Mouse (Mus musculus) neutrophil, adult 5-6 weeks (primary cell): Measurements from ENCODE around the gene Bmpr1a. TPM values are rescaled to one million over a fixed set of nuclear protein-coding genes. Genes with fewer than 3 reads are reported as not detected.

Experiments used
- ATAC-seq: fragments of 151-379, 151-347 bp; 2 replicates; pipeline ENCODE4 v1.8.0; 2017; ENCODE audit warnings: mild to moderate bottlenecking, moderate TSS enrichment; ENCODE audit not compliant: insufficient number of reproducible peaks, poor library complexity, low FRiP score, severe bottlenecking; ENCODE audit errors: extremely low read depth
- total RNA-seq: library from RNA; stranded (forward); fragments of 200-1000 nt; gene quantifications from 2 replicates; pipeline ENCODE4 v1.2.3, GENCODE M21; 2017

Bmpr1a gene
- total RNA-seq, 1 experiment from 2014 or later = 5.9 TPM

DNA sequence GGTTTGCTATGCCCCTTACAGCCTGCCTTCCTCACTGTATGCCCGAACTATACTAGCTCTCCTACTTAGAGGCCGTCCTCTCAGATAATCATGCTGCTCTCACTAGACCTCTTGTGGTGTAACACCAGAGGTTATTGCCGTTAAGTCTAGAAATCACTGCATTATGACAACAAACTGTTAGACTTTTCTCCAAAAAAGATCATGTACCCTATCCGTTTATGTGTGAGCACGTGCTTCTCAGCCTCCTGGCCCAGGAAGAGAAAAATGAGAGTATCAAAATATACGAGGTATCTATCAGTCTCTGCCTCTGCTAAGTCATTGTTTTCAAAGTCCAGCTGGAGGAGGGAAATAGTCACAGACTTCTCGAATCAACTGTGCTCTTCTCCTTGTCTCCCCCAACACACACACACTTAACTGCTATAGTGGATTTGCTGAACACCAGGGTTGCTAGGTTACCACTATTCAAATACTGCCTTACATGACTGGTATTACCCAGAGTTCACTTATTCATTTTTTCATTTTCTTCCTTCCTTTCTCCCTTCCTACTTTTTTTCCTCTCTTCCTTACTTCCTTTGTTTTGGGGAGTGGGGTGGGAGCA, 5.8 kb upstream of the Bmpr1a start:
- ATAC-seq = no peak

DNA sequence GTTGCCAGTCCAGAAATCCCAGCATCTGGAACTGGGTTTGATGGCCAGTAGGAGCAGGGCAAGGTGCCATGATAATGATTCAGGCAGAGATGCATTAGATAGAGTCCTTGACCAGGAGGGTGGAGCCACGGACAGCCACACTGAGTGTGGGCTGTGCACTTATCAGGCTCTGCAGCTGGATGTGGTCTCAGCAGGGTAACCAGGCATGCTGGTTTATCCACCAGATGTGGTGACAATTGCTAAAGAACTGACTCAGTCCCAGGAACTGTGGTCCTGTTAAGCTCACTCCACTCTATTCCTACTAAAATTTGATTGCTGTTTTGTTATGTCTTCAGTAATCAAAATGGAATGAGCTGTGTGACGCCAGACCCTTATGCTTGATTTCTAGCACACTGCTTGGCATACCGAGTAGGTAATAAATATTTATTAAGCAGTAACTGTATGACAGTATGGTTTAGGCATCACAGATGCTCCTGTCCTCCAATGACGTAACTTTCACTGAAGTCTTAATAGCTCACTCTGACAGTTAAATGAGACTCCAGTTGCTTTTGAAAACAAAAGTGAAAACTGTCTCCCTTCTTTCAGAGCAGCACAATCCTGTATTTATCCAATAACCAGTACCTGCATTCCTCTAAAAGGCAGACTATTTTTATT, 5.2 kb upstream of the Bmpr1a start:
- ATAC-seq = no peak

GRCm38 (mm10) chr14:34505309-34505708, 2.2 kb upstream of the Bmpr1a start:
- ATAC-seq = no peak

- no peak for ATAC-seq
These were observed 1.2 kb upstream of the Bmpr1a start for GRCm38 (mm10) chr14:34504377-34504776.

DNA sequence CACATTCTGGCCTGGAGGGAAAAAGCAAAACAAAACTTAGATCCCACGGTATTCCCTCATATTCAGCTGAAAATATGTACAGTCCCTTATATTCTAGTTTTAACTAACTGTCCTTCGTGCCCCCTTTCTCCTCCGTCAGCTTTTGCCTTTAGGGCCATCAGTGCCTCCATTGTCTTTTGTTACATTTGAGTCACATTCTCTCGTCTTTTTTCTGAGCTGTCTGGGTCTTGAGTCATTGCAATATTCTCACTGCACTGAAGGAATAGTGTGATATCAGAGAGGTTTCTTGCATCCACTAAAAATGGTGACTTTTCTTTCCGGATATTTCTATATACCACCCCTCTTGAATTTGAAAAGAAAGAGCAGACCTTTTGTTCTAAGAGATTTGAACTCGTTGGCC, 618 bp upstream of the Bmpr1a start:
- ATAC-seq = no peak

DNA sequence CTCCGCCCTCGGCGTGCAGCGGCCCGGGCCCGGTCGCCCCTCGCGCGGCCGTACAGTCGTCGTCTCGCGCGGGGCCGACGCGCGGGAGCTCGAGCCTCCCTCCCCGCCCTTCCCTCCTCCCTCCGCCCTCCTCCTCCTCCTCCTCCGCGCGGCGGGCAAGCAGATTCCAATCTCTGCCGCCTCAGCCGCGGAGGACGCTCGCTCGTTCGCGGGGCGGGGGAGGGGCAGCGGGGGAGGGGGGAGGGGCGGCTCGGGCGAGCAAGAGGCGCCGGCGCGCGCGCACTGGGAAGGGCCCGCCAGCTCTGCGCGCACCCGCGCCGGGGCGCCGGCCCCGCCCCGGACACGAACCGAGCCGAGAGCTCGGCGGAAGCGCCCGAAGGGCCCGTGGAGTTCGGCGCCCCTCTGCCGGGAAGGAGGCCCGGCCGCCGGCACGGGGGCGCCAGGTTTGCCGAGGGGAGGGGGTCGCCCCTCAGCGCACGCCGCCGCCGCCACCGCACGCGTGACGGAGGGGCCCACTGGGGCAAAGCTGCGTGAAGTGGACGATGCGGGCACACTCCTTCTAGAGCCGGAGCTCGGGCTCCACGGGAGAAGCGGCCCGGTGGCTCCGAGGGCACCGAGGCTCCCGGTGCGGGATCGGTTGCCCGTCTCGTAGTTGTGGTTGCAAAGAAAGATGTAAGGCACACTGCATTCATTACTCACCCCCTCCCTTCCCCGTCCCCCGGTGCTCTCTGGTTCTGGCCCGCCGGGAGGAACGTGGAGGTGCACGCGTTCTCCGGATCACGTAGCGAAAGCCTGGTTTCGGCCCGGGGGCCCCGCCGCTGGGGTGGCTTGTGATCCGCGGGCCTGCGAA, 441 bp downstream of the Bmpr1a start:
- ATAC-seq = peak; percentile 49

- no peak for ATAC-seq
These were observed 1.2 kb downstream of the Bmpr1a start for GRCm38 (mm10) chr14:34501804-34502474.

GRCm38 (mm10) chr14:34501447-34501803, 1.7 kb downstream of the Bmpr1a start:
- ATAC-seq = no peak

GRCm38 (mm10) chr14:34500309-34500708, 2.8 kb downstream of the Bmpr1a start:
- no peak for ATAC-seq

DNA sequence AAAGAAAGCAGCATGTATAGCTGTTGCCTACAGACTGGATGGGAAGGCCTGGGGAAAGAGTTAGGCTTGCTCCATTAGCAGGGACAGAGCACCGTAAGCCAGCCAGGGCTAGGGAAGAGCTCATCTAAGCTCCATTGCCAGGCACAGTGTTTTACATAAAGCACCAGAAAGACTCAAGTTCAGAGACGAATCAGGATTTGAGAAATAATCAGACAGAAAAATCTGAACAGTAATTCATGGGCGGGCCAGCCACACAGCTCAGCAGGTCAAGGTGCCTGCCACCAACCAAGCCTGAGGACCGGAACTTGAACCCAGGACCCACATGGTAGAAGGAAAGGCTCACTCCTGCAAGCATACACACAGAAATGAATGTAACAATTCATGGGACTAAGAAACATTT, 3.5 kb downstream of the Bmpr1a start:
- ATAC-seq = no peak

- ATAC-seq = no peak
These were observed 5.8 kb downstream of the Bmpr1a start for GRCm38 (mm10) chr14:34497346-34497745.

DNA sequence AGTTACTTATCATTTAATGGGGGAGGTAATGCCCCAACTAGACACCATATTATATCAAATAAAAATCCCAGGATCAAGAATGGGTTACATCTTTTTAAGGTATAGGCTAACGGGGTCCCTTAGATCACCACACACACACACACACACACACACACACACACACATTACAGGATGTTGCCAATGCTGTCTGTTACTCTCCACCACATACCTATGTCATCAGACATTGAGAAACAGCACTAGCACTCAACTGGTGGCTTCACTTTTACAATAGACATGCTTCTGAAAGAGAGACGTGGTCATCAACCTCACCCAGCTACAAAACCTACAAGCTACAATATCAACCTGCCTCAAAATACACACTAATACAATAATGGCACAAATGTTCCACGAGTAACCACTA, 9.5 kb downstream of the Bmpr1a start:
- ATAC-seq = no peak

- no peak for ATAC-seq
These were observed 10.5 kb downstream of the Bmpr1a start for GRCm38 (mm10) chr14:34492688-34493087.

- no peak for ATAC-seq
These were observed 12.2 kb downstream of the Bmpr1a start for GRCm38 (mm10) chr14:34490965-34491364.

- ATAC-seq = no peak
These were observed 13.2 kb downstream of the Bmpr1a start for GRCm38 (mm10) chr14:34489928-34490327.

DNA sequence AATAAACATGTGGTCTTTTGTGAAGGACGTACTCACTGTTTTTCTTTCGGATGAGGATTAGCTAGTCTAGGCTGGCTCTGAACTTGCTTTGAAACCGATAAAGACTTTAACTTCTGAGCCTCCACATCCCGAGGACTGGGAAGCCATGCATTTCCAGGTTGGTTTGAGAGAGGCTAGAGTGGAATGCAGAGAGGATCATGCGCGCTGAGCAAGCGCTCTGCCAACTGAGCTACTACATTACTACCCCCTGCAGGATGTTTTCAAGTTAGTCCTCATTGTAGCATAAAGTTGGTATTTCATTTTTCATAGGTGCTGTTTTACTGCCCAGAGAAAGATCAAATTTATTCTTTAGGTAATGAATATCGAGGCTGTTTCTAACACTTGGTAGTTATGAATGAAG, 17.0 kb downstream of the Bmpr1a start:
- no peak for ATAC-seq

DNA sequence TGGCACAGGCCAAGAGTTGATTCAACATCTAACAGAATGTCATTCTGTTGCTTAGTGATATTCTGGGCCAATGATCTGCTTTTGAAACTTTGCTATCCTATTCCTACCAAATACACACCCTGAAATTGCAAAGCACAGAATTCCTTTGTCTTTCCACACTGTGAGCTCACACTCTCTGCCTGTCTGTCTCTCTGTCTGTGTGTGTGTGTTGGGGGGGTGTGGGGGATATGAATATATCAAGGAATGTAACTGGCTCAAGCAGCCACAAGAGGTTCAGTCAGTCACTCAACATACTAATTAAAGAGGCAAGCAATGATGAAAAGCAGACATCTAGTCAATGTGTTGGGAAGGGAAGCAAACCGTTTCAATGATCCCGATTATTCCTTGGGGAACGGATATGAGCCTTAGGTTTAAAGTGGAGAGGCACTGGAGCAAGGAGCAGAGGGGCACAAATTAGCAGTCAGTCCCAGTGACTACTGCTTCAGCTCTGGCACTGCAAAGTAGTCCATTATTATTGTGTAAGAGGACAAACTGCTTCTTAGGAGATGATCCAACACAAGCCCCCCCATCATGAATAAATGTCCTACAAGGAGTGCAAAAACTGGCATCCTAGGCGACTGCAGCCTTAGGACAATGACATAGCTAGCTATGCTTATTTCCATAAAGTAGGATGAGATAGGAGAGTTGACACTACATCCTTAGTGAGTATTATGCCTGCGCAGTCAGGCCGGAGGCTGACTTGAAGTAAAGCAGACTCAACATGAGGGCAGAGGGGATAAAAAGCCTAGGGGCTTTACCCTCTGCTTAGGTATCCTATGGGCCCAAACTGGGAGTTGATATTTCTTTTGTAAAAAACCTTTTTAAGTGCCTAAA, 19.4 kb downstream of the Bmpr1a start:
- ATAC-seq = no peak

DNA sequence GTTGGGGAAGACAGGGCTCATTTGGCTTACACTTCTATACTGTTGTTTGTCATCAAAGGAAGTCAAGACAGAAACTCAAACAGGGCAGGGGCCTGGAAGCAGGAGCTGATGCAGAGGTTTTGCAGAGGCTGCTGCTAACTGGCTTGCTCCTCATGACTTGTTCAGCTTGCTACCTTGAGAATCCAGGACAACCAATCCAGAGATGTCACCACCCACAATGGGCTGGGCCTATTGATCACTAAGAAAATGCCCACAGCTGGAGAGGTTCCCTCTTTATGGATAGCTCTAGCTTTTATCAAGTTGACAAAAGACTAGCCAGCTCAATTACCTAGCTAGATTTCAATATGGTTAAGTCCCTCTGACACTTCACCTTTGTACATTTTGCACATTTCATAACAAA, 31.6 kb downstream of the Bmpr1a start:
- ATAC-seq = no peak

DNA sequence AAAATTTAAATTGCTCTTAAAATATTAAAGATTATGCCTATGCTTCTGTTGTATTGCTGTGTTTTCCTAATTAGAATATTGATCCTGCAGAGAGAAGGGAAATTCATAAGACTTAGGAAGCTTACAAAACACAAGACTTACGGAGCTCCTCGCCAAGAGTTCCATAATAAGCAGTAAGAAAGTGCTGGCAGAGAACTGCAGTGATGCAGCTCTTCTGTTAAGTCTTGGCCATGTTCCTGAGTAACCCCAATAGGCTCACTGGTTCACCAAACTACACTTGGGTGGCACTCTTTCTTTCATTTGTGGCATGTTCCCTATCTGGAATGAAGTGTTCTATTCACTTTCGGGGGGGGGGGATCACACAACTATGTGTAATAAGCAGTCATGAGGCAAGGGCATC, 36.9 kb downstream of the Bmpr1a start:
- ATAC-seq = no peak
